Mouse (Mus musculus) heart, embryonic 13.5 days (tissue): ENCODE results near the gene Astn1. TPM values are rescaled to one million over a fixed set of nuclear protein-coding genes. Genes with fewer than 3 reads are reported as not detected.
A peak's percentile ranks its signal among the peaks of the same experiment; 100 is the strongest.

Experiments
- microRNA counts: library from miRNA; unstranded; fragments of <30 nt; microRNA quantifications from one replicate; lab custom pipeline; 2016
- microRNA-seq: library from miRNA; unstranded; fragments of <30 nt; microRNA quantifications from one replicate; pipeline ENCODE4, GENCODE M21; 2016
- polyA plus RNA-seq: library from polyadenylated mRNA; unstranded; fragments of >200 nt; fragmentation: Nextera tagmentation; extraction: Ambion mirVana; gene quantifications from 2 replicates; pipeline ENCODE4 v1.2.1, GENCODE M21; 2015

The Astn1 gene
- polyA plus RNA-seq, 1 experiment from 2014 or later = 1.3 TPM

MicroRNAs within 50 kb of the gene (microRNA counts, 519-probe panel; counts per million panel counts)
- microRNA mmu-miR-488 (lab: Ali Mortazavi, UCI) = 209 counts per million, percentile 61 among the panel's probes with 10 or more counts

Small RNAs within 50 kb of the gene (microRNA-seq; reads per million reads assigned to microRNA genes)
- 1.8 reads per million for gene Mir488

Other genes with a start within 250 kb of the Astn1 start
- 0.75 and 0.90 TPM in 2 replicates for gene Brinp2, start 5.9 kb upstream of the Astn1 start, polyA plus RNA-seq